Mouse (Mus musculus) stomach, embryonic 16.5 days (tissue): ENCODE results near the gene Mpp3. TPM values are rescaled to one million over a fixed set of nuclear protein-coding genes. Genes with fewer than 3 reads are reported as not detected.

Source experiments
- ATAC-seq: fragments of 200-750 bp; cut with Nextera tagmentation; 2 replicates; pipeline ENCODE4 v1.8.0; 2017; ENCODE audit warnings: moderate number of reproducible peaks, moderate TSS enrichment; ENCODE audit not compliant: insufficient read depth, low FRiP score
- H3K27ac ChIP-seq: fragments of 300-500 bp; sonication (generic); 2 replicates; pipeline ENCODE4 v1.5.1; 2014; ENCODE audit warnings: low read length
- H3K27me3 ChIP-seq: fragments of 300-500 bp; sonication (generic); 2 replicates; pipeline ENCODE4 v1.6.1; 2014; ENCODE audit warnings: low read length, control low read depth, mixed read lengths; ENCODE audit not compliant: control insufficient read depth, insufficient read depth
- H3K36me3 ChIP-seq: fragments of 300-500 bp; sonication (generic); 2 replicates; pipeline ENCODE4 v1.6.1; 2014; ENCODE audit warnings: low read length; ENCODE audit not compliant: control insufficient read depth, insufficient read depth
- H3K4me1 ChIP-seq: fragments of 300-500 bp; sonication (generic); 2 replicates; pipeline ENCODE4 v1.6.1; 2014; ENCODE audit warnings: low read length, control low read depth, mixed read lengths; ENCODE audit not compliant: control insufficient read depth, insufficient read depth
- H3K4me2 ChIP-seq: fragments of 300-500 bp; sonication (generic); 2 replicates; pipeline ENCODE4 v1.6.1; 2014; ENCODE audit warnings: low read depth, low read length, mixed read lengths
- H3K4me3 ChIP-seq: fragments of 300-500 bp; sonication (generic); replicated peaks from 2 replicates; pipeline ENCODE4 v1.5.1; 2014; ENCODE audit warnings: mild to moderate bottlenecking, low read length
- H3K9ac ChIP-seq: fragments of 300-500 bp; sonication (generic); 2 replicates; pipeline ENCODE4 v1.6.1; 2014; ENCODE audit warnings: low read length
- H3K9me3 ChIP-seq: fragments of 300-500 bp; sonication (generic); replicated peaks from 2 replicates; pipeline ENCODE4 v1.6.1; 2016; ENCODE audit warnings: low read length, control low read depth; ENCODE audit not compliant: control insufficient read depth
- WGBS: fragments of 180-500 bp; shearing (Covaris S2); extraction: QIAGEN DNeasy Blood & Tissue Kit; methylation state at CpG from one replicate; pipeline ENCODE4 v1.1.7; 2014; 5-methylcytosine and 5-hydroxymethylcytosine counted together
- polyA plus RNA-seq: library from polyadenylated mRNA; unstranded; fragments of >200 nt; fragmentation: Nextera tagmentation; extraction: Ambion mirVana; gene quantifications from 2 replicates; pipeline ENCODE4 v1.2.1, GENCODE M21; 2015

Mpp3 gene
- polyA plus RNA-seq, 1 experiment from 2014 or later, result 9.6 TPM

- no peaks in the 10 kb centered on the region for H3K9me3 ChIP-seq
- H3K9ac ChIP-seq, result no peak overlapping the region
- no peak for ATAC-seq
- H3K27ac ChIP-seq, result no peak overlapping the region
- no peak overlapping the region for H3K4me3 ChIP-seq
- 0 out of 2 replicates have a peak overlapping the region, but pooled peaks have one; percentile 74 for H3K4me2 ChIP-seq
- H3K27me3 ChIP-seq, result no peaks in the 10 kb centered on the region
- H3K36me3 ChIP-seq, result no peaks in the 10 kb centered on the region
- 68% methylated on average over 7 of the region's 7 CpGs for WGBS
- 0 out of 2 replicates have a peak, but pooled peaks cover 4% of the 10 kb centered on the region for H3K4me1 ChIP-seq
These were observed 2.9 kb downstream of the Mpp3 start for GRCm38 (mm10) chr11:102025354-102025753.

DNA sequence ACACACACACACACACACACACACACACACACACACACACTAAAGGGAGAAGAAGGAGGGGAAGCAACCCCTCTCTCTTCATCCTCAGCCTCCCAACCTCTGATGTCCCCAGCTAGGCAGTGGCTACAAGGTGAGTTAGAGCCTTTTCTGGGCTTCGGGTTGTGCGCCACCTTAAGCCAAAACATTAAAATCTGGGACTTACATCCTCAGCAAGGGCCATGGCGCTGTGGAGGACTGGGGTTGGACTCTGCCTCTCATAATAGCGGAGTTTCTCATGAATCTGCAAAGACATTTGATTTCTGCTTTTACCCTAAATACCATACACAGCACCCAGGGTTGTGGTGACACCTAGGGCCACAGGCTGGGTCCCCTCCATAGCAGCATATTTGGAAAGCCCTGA, 3.4 kb downstream of the Mpp3 start:
- Histone ChIP-seq H3K4me1 (0 out of 2 replicates have a peak, but pooled peaks cover 4% of the 10 kb centered on the region), H3K4me2 (no peak overlapping the region), H3K27me3 (no peaks in the 10 kb centered on the region), H3K9ac (no peak overlapping the region), H3K9me3 (no peaks in the 10 kb centered on the region), H3K27ac (no peak overlapping the region), H3K36me3 (no peaks in the 10 kb centered on the region), H3K4me3 (no peak overlapping the region)
- WGBS, result 86% methylated on average over 4 of the region's 4 CpGs
- ATAC-seq, result no peak

- Histone ChIP-seq H3K27me3 (no peaks in the 10 kb centered on the region), H3K4me1 (0 out of 2 replicates have a peak, but pooled peaks cover 4% of the 10 kb centered on the region), H3K4me2 (no peak overlapping the region), H3K27ac (no peak overlapping the region), H3K9ac (no peak overlapping the region), H3K36me3 (no peaks in the 10 kb centered on the region), H3K9me3 (no peaks in the 10 kb centered on the region), H3K4me3 (no peak overlapping the region)
- WGBS, result 89% methylated on average over 6 of the region's 6 CpGs
- ATAC-seq, result no peak
These were observed 4.0 kb downstream of the Mpp3 start for GRCm38 (mm10) chr11:102024084-102024758.

- Histone ChIP-seq H3K4me1 (0 out of 2 replicates have a peak, but pooled peaks cover 4% of the 10 kb centered on the region), H3K9ac (no peak overlapping the region), H3K36me3 (no peaks in the 10 kb centered on the region), H3K27ac (no peak overlapping the region), H3K27me3 (no peaks in the 10 kb centered on the region), H3K9me3 (no peaks in the 10 kb centered on the region), H3K4me3 (no peak overlapping the region), H3K4me2 (no peak overlapping the region)
- WGBS, result 85% methylated on average over 13 of the region's 13 CpGs
- ATAC-seq, result no peak
These were observed 4.9 kb downstream of the Mpp3 start for GRCm38 (mm10) chr11:102023406-102023805.

DNA sequence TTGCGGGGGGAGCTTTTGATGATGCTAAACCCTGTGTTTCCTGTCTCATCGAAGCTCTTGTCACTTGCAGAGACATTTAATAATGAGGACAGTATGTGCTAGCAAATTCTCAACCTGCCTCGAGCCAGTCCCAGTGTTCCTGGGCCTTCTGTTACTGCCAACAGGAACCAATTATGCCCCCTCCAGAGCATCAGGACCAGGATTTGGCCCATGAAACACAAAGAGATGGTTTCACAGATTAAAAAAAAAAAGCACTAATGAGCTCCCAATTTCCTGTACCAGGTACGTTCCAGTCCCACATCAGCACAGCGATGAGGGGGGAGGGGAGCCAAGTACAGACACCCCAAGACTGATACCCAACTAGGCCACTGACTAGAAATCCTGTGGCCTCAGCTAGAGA, 7.1 kb downstream of the Mpp3 start:
- no peak overlapping the region for H3K9ac ChIP-seq
- H3K4me1 ChIP-seq, result 0 out of 2 replicates have a peak, but pooled peaks cover 3% of the 10 kb centered on the region
- no peak overlapping the region for H3K4me2 ChIP-seq
- no peak for ATAC-seq
- H3K4me3 ChIP-seq, result no peak overlapping the region
- H3K27me3 ChIP-seq, result no peaks in the 10 kb centered on the region
- no peaks in the 10 kb centered on the region for H3K36me3 ChIP-seq
- 87% methylated on average over 5 of the region's 5 CpGs for WGBS
- H3K27ac ChIP-seq, result no peak overlapping the region
- H3K9me3 ChIP-seq, result no peaks in the 10 kb centered on the region

DNA sequence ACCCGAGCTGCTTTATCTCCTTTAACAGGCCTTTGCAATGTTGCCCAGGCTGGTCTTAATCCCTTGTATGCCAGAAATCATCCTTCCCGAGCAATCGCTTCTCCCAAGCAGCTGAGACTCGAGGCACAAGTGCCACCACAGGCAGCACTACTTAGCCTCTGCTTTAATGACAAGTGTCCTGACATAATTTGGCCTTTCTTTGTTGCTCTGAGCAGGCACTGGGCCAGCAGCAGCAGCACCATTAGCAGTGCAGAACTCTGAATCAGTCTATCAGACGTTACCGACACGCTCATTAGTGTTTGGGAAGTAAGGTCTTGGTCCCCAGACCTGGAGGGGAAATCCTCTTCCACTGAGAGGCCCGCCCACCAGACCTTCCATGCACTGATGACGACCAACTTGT, 8.5 kb downstream of the Mpp3 start:
- H3K27me3 ChIP-seq, result no peaks in the 10 kb centered on the region
- no peaks in the 10 kb centered on the region for H3K36me3 ChIP-seq
- H3K4me3 ChIP-seq, result no peak overlapping the region
- WGBS, result 73% methylated on average over 9 of the region's 9 CpGs
- no peaks in the 10 kb centered on the region for H3K4me1 ChIP-seq
- ATAC-seq, result no peak
- no peaks in the 10 kb centered on the region for H3K9me3 ChIP-seq
- H3K27ac ChIP-seq, result no peak overlapping the region
- no peak overlapping the region for H3K9ac ChIP-seq
- no peak overlapping the region for H3K4me2 ChIP-seq

DNA sequence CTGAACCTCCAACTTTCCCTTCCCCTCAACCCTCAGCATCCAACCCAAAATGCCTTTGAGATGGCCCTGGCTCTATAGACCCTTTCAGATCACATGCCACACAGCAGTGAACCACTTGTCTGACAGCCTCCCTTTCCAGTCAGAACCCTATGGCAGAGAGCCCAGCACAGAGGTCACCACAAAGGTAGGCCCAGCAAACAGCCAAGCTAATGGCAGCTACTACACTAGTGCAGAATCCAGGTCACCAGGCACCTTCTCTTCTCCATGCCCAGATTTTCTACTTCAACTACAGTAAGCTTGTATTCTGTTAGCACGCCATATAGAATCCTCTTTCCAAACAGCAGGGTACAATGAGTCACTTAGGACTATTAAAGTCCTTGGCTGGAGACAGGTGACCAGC, 12.1 kb downstream of the Mpp3 start:
- H3K36me3 ChIP-seq, result no peaks in the 10 kb centered on the region
- H3K4me3 ChIP-seq, result no peak overlapping the region
- no peaks in the 10 kb centered on the region for H3K27me3 ChIP-seq
- H3K9ac ChIP-seq, result no peak overlapping the region
- no peak for ATAC-seq
- no peak overlapping the region for H3K27ac ChIP-seq
- WGBS, result 84% methylated on average over 1 of the region's 1 CpGs
- no peaks in the 10 kb centered on the region for H3K4me1 ChIP-seq
- no peak overlapping the region for H3K4me2 ChIP-seq
- no peaks in the 10 kb centered on the region for H3K9me3 ChIP-seq

DNA sequence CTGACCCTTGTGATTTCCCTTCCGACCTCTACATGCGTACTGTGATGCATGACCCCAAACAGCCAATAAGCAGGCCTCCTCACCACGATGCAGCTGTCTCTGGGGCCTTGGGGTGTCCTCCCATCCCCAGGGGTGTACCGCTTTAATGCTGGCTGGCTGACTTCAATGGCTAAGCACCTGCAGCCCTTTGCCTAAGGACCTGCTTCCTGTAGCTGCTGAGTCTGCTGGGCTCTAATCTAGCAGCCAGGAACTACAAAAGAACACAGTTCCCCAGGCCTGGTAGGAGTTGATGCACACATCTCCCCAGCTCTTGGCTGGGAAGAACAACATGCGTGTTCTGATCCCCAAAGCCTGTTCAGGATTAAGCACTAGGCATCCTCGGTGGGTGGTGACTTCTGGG, 12.8 kb downstream of the Mpp3 start:
- no peak overlapping the region for H3K4me3 ChIP-seq
- no peak overlapping the region for H3K9ac ChIP-seq
- H3K36me3 ChIP-seq, result no peaks in the 10 kb centered on the region
- no peaks in the 10 kb centered on the region for H3K9me3 ChIP-seq
- H3K4me2 ChIP-seq, result no peak overlapping the region
- ATAC-seq, result no peak
- no peaks in the 10 kb centered on the region for H3K27me3 ChIP-seq
- 66% methylated on average over 6 of the region's 6 CpGs for WGBS
- no peak overlapping the region for H3K27ac ChIP-seq
- no peaks in the 10 kb centered on the region for H3K4me1 ChIP-seq

DNA sequence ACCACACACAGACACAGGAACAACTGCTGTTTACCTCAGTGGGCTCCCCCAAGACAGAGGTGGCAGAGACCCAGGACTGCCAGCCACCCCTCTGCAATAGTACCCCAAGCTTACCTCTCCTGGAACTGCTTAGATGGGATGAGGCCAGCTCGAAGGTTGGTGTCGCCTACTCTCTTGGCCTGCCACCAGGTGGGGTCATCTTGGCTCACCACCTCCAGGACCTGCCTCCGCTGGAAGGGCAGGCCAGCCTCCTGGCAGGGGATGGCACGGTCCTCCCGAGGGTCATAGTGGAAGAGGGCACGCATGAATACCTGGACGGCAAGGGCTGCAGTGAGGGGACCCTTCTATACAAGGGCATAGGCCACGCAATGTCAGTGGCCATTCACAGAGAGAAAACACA, 15.1 kb downstream of the Mpp3 start:
- Histone ChIP-seq H3K36me3 (no peaks in the 10 kb centered on the region), H3K4me1 (no peaks in the 10 kb centered on the region), H3K27me3 (no peaks in the 10 kb centered on the region), H3K4me3 (no peak overlapping the region), H3K9ac (no peak overlapping the region), H3K27ac (no peak overlapping the region), H3K9me3 (no peaks in the 10 kb centered on the region), H3K4me2 (no peak overlapping the region)
- 72% methylated on average over 8 of the region's 8 CpGs for WGBS
- ATAC-seq, result no peak
